Mouse (Mus musculus) adipocyte (in vitro differentiated cells): ENCODE results near the gene Gm572.

Experiments
- DNase-seq: peaks from one replicate; pipeline ENCODE4 v3.0.0-alpha.2; 2016; ENCODE audit warnings: low spot score

The Gm572 gene

DNA sequence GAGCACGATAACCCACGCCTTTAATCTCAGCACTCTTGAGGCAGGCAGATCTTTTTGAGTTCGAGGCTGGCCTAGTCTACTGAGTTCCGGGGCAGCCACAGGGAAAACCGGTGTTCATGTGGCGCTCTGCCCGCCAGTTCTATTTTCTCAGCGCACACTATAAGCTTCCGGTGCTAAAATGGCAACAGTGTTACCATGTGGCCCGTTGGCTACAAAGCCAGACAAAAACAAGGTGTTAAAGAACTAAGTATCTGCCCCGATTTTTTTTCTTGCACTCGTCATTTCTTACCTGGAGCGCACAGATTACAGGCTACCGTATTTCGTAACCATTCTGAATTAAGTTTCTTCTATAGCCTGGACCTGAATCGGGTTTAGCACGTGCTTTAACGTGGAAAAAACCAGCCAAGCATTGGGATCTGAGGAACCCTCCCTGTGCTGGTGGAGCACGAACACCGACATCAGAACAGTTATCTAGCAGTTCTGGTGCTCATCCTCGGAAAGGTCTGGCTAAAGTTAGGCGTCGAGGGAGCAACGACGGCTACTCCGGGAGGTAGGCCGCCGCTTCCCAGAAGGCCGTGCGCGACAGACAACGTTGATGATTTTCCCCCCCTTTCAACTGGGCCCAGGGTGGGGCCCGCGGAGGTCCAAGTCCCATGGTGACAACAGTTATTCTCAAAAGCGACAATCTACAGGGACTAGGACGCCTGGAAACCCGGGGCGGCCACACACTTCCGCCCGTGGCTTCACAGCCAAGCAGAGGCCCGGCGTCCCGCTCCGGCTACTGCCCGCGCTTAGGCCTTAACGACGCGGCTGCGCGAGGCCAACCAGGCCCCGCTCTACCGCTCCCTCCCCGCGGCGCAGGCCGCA lies 17.1 kb upstream of the Gm572 start:
- DNase-seq, result peak; percentile 63

DNA sequence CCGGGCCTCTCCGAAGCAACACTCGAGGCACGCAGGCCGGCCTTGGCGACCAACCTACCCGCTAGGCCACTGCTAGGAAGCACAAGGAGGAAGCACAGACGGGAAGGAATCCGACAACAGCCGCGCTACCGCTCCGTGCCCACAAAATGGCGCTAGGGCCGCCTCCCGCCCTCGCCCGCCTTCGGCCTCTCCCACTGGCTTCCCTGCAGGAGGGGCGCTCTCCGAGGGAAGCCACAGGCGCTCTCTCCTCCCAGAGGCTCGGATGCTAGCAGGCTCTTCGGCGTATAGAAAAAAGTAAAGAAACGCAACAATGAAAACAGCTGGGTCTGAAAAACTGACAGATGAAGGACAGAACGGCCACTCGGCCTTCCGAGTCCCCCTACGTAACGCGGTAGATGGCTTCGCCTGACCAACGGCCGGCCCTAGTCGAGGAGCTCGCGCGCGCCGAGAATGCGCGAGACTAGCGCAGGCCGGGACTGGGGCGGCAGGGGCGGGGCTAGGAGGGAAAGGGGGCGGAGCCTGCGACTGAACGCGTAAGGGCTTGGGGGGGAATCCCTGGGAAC lies 16.4 kb upstream of the Gm572 start, which contains the start of gene Tardbp:
TSS of gene Tardbp (minus strand) at position 397 of the 563 bp plus-strand sequence.
- peak; percentile 93 for DNase-seq

DNA sequence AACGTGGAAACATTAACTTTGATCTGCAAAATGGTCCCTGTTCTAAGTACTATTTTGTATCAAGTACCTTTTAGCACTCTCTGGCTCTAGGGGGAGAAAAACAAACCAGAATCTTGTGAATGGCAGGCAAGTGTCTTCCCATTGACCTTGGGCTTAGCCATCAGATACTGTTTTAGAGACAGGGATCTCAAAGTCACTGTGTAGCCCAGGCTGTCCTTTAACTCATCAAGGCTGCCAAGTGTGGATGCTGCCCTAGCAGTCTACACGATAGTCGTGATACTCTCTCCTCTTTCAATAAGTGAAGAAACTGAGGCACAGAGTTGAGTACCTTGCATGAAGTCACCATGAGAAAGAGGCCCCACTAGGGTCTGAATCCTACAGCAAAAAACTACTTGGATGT lies 15.9 kb upstream of the Gm572 start:
- DNase-seq, result no peak

DNA sequence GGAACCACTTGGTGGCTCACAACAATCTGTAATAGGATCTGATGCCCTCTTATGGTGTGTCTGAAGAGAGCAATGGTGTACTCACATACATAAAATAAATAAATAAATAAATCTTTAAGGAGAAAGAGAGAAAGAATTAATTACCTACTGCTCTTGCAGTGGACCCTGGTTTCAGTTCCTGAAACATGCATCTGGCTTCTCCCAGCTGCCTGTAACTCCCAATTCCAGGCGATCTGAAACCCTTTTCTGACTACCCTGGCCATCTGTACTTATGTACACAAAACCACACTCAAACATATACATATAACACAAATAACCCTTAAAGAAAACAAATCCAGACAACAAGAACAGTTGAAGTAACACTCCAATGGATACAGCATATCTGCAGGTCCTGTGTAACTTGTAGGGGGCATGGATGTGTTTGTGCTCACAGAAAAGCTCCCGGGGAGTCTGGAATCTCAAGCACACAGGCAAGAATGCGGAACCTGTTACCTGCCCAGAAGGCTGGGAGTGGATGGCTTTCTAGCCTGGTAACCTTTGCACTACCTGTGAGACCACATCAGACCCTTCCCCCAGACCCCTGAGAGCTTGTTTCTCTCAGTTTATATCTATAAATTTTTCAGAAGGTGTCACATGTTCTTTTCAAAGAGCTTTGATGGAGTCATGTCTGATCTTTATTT lies 11.0 kb upstream of the Gm572 start:
- no peak for DNase-seq

DNA sequence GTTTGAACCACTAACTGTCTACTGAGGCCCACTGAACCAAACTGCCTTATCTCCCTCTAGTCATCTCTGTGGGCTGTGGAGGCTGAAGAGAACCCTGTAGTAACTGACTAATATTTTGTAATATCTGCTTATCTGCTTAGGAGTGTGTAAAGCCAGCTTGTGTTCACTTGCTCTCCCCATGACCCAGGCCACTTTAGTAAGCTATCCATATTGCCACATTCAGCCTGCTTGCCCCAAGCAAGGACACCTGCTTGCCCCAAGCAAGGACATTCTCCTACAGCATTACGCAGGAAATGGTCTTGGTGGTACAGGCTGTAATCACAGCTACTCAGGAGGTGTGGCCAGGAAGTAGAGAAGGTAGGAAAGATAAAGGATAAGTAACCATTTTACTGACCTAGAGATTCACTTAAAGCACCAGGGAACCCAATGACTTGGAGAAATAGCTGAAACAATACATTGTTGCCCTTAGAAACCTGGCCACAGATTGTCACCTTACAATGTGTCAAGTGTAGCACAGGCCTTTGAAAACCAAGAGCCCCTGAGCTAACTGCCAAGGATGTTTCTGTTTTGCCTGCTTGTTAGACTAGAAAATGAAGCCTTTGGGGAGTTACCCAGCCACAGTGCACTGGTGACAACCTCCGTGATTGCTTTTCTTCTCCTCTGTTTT lies 9.6 kb upstream of the Gm572 start:
- no peak for DNase-seq

DNA sequence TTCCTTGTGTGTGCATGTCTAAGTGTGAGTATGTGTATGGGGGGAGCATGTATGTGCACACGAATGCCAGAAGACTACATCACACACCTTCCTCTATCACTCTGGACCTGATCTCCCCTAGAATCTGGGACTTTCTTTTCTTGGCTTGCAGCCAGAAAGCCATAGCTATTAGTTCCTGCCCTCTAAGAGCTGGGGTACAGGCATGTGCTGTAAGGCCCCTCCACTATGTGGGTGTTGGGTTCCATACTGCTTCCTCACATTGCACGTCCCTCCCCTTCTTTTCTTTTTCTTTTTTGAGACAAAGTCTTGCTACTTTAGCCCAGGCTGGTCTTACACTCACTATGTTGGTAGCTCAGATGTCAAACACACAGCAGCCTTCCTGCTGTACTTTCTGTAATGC lies 7.8 kb upstream of the Gm572 start:
- no peak for DNase-seq

DNA sequence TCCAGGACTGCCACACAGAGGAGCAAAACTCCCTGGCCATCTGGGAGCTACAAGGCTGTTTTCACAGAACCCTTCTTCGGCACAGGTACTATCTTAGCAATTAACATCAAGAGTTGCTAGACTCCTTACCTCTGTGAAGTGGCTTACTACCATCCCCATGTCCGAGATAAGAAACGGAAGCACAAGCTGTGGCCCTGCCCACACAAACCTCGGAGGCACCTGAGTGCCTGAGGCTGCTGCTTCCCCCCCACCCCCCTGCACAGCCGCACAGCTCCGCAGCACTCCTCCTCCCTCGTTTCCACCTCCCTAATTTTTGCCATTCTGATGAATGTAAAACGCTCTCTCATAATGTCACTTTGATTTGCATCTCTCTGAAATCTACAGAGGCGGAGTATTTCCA lies 4.8 kb upstream of the Gm572 start:
- DNase-seq, result no peak

DNA sequence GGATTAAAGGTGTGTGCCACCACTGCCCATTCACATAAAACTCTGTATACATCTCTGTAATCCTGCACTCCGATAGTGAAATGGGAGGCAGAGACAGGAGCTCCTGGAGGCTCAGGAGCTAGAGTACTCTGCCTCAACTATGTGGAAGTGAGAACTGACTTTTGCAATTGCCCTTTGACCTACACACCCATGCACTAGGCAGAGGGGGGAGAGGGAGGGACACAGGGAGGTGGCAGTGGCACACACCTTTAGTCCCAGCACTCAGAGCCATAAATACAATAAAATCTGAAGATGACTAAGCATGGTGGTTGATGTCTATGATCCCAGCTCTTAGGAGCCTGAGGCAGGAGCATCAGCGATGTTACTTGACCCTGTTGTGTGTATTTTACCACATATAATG lies 3.7 kb upstream of the Gm572 start:
- DNase-seq, result no peak

DNA sequence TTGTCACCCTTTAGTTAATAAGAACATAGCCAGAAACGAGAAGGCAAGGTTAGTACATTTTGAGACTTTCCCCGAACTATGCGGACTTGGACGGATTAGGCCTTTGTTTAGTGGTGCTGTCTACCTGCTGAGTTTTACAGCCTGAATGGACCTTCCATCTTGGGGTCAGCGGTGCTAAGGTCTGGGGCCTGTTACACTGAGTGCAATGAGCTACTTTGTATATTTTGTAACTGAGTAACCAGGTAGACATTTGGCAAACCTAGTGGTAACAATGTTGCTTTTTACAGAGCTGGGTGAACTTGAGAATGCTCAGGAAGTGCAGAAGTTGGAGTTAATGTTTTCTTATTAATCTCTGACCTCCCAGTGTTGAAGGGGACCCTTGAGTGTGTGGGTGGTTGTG lies 2.0 kb upstream of the Gm572 start:
- DNase-seq, result no peak

DNA sequence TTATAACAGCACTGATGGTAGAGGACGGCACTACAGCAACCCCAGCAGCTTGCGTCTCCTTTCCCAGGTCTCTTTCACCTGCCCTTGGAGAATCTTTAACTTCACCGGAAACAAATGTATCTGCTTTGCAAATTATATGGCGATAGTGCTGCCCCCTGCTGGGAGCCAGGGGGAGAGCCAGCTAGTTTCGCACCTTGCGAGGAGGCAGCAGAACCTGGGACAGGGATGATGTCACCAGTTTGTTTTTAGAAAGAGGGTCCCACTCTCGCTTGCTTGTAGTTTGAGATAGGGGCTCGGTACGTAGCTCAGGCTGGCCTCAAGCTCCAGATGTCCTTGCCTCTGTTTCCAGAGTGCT lies 1.0 kb downstream of the Gm572 start:
- peak; percentile 17 for DNase-seq

DNA sequence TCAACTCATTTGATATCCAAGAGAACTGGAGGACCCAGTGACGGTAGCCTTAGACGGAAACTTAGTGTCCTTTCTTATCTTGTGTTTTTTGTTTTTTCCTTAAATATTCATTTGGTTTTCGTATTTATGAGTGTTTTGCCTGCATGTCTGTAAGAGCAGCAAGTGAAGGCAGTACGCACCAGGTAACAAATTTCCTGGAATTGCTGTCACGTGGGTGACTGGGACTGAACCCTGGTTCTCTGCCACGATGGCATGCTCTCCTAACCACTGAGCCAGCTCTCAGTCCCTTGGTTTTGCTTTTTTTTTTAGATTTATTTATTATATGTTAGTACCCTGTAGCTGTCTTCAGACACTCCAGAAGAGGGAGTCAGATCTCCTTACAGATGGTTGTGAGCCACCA lies 1.8 kb downstream of the Gm572 start:
- DNase-seq, result no peak

DNA sequence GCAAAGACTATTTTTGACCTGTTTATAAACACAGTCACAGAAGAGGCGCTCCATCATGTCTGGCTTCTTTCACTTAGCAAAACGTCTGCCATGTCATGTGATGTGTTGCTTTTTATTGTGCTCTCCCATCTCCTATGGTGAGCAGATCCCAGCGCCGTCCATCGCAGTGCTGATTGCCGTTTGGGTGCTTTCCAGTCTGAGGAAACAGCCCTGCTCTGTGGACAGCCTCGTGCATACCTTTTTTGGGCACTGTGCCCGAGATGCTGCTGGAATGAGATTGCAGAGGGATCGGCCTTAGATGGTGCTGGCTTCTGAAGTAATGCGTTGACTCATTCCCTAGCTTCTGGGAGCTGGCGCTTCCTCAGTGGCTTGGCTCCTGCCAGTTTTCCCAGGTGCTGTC lies 3.5 kb downstream of the Gm572 start:
- peak; percentile 78 for DNase-seq

DNA sequence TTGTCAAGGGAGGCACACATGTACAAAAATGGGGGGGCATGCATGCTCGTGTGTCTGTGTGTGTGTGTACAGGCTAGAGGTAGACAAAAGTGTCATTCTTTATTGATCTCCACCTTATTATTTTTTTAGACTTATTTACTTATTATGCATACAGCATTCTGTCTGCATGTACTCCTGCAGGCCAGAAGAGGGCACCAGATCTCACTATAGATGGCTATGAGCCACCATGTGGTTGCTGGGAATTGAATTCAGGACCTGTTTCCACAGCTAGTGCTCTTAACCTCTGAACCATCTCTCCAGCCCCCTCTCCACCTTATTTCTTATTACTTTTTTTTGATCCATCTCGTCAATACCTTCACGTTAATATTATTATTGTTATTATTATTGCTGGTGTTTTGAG lies 6.2 kb downstream of the Gm572 start:
- no peak for DNase-seq

DNA sequence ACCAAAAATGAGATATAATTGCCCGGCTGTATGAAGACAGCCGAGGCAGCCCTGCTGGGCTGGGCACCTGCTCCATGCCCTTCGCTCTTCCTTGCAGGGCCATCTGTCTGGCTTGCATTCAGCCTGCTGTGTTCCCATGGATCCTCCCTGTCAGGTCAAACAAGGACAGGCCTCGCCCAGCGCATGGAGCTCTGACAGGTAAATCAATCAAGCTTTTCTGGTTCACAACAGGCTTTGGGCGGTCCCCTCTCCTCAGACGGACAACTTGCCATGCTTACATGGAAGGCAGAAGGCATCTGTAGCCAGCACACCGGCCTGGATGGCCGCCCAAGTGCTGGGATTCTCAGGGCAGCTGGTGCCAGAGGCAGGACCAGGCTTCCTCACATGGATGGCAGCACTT lies 7.9 kb downstream of the Gm572 start:
- no peak for DNase-seq

DNA sequence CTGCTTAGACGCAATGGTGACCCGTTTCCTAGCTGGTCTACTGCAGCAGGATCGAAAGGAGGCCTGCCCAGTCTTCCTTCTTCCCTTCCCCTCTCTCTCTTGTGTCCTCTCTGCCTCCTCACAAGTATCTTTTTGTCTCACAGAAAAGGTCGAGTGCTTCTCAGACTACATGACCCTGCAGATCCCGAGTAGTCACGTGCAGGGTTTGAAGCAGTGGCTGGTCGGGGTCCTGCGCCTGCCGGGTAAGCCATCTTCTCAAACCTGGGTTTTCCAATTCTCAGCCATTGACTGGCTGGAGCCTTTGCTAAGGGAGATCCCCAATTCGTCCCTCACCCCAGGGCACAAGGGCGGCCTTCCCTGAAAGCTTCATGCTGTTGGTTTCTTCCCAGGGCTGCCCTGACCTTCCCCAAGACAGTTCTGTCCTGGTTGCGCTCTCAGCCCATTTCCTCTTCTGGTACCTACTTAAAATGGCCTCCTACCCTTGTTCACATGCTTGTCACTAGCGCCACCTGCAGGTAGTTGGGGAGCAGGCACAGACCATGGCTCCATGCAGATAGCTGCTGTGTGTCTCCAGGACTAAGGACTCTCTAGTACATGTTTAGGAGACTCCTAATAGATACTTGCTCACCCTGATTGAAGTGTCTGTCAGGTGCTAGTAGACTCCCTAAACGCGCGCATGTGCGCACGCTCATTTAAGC lies 11.7 kb downstream of the Gm572 start:
- DNase-seq, result peak; percentile 37

DNA sequence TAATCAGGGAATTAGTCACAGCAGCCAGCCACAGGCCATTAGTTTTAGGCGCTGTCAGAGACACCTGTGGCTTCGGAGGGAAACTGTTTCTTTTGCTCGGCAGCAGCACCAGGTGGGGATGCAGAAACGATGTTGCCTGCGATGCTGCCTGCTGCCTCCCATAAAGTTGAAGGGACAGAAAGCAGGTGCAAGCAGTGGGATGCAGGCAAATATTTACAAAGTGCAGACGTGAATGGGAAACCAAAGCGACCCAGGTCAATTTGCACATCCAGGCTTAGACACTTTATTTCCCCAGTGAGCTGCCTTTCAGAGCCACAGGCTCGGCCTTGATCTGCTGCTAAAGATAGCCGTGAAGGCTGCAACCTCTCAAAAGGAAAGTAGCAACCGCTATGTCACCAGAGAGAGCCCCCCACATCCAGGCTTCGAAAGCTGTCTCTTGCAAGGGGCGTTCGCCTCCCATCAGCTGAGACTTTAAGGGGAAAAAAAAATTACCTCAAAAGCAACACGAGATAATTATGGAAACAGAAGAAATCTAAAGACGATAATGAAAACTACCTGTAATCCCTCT lies 13.7 kb downstream of the Gm572 start:
- no peak for DNase-seq

DNA sequence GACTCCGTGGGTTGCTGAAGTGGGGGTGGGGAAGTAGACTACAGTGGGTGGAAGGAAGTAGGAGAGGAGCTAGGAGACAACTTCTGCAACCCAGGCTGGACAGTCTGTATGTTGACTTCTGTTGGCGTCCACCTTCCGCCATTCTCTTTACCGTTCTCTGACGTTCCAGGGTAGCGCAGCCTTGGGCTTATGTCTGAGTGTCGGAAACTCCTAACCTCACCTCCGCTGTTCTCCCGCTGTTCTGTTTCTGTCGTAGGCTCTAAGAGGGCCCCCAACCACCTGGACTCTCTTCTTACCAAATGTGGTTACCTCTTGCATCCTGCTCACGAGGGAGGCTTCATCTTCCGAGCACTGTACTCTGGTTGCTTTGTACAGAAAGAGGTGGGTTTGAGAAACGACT lies 14.7 kb downstream of the Gm572 start:
- DNase-seq, result no peak

DNA sequence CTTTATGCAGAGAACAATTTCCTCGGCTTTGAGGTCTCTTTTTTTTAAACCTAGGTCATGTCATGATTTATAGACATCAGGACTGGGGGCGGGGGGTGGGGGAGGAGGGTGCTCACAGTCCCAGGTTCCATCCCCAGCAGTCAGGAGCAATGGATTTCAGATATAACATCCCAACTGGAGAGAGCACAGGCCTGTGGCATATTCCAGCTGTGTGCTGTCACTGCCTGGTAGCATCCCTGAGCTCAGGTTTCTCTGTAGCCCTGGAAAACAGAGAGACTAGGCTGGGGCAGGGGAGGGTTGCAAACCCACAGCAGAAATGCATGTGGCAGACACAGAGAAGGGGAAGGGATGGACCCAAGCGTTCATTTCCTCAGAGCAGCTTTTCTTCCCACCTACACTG lies 17.1 kb downstream of the Gm572 start:
- DNase-seq, result no peak

DNA sequence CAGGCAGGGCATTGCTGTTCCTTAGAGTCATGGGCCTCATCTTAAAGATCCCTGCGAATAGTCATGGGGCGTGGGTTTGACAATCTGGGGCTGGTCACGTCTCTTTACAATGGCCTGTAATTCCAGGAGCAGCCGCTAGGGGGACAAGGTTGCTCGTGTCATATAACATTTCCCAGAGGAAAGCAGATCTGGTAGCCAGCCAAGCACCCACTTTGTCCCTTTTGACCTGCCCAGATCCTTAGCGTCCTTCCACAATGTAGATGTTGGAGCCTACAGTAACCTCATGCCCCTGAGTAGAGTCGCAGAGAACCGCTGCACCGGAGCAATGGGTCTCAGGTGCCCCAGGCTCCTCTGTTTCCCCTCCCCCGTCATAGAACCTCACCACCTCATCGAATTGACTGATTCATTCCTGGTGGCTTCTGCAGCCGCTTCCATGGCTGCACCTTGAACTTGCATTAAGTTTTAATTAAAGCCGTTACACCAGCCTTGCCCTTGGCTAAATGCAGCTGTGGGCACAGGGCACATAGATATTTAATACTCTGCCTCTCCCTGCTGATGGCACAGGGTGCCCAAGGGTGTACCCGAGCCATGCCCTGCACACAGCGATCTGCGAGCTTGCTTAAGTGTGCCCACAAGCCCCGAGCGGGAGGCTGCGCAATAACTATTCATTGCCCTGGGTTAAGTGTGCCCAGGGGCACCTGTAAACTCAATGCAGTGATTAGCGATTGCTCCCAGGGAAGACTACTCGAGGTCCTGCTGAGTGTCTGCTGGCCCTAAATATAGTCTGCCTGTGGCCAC lies 19.2 kb downstream of the Gm572 start:
- peak; percentile 44 for DNase-seq

DNA sequence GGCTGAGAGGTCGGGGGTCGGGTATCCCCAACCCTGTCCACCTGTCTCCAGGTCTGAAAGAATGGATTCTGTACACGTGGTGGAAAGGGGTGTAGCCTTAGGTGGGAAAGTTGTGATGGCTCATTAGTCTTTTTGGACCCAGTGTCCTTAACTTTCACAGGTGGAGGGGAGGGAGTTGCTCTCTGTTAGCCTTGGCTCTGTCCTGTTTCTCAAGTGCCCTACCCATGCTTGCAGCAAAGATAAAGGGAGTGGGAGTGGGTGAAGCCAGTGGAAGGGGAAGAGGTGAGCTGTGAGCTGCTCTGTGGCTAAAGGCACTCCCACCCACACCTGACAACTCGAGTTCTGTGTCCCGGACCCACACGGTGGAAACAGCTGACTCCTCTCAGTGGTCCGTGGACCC lies 20.2 kb downstream of the Gm572 start:
- no peak for DNase-seq

DNA sequence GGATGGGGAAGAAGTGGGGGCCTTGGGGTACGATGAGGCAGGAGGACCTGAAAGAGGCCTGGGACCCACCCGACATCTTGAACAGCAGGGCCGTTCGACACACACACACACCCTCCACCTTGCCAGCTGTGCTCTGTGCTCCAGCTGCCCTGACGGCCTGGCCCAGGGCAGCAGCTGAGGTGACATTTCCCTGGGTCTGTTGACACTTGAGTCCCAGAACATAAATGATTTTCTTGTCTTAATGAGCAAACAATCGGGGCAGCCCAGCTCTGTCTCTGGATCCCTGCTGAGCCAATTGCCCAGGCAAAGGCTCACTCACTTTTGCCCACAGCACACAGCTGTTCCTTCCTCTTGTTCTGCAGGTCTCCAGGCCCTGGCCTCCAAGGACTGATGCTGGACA lies 20.9 kb downstream of the Gm572 start:
- DNase-seq, result no peak
